Mouse (Mus musculus) kidney, adult 2 months (tissue): ENCODE measurements at regions not wholly inside any gene's neighbourhood (a gene's known extent, or its start where the extent isn't known, plus 50 kb on each side); places are given as distances from the start of the nearest gene placed in this dataset.

Source experiments
- CTCF ChIP-seq: fragments of 200-500 bp; conservative IDR thresholded peaks from 2 replicates; pipeline ENCODE4 v1.5.1; 2011; ENCODE audit warnings: low read depth, mild to moderate bottlenecking, control low read depth, low read length, moderate library complexity, mixed read lengths; ENCODE audit not compliant: insufficient read depth, insufficient read length
- POLR2A ChIP-seq: fragments of 200-500 bp; IDR thresholded peaks from one replicate; pipeline ENCODE4 v1.6.1; 2011; ENCODE audit warnings: low read depth, low read length, control low read depth

GRCm38 (mm10) chr7:119343380-119343779 lies 115.7 kb downstream of the Gp2 start:
- TF ChIP-seq POLR2A (no peak), CTCF (no peak)
